Mouse (Mus musculus): Measurements from ENCODE around the gene B3glct.

B3glct gene

DNA sequence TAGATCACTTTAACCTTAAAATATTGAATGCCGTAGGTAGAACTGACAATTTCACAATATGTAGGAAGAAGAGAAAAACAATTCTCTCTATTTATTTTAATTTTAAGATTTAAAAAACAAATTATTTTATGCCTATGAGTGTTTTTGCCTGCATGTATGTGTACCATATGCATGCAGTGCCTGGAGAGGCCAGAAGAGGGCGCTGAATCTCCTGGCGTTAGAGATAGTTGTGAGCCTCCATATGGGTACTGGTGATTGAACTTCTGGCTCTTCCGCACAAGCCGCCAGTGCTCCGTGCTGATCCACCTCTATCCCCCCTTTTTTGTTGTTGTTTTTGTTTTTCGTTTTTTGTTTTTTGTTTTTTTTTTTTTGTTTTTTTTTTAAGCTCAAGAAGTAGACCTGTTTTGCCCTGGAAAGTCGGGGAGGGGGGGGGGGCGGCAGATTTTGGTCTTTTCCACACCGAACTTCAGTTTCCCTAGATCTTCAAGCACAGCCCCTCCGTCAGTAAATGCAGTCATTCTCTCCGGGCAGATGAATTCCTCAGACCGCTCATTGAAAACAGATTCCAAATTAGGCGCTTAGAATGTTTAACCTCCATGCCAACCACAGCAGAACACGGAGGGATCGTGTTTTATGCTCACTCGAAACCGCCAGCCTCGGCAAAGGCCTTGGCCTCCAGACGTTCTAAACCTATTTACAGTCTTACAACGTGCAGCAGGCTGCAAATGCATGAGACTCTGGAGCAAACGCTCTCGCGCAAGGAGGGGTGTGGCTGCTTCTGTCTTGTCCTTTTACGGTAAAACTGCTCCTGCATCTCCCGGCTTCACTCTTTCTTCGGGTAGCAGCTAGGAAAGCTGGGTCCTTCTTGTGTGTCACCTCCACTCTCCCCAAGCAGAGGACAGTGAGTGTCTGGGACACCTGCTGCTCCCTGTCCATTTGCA lies 70.9 kb downstream of the B3glct start:
- DNase-seq (ENCODE audit: low read depth, low spot score): peak; percentile 76

DNA sequence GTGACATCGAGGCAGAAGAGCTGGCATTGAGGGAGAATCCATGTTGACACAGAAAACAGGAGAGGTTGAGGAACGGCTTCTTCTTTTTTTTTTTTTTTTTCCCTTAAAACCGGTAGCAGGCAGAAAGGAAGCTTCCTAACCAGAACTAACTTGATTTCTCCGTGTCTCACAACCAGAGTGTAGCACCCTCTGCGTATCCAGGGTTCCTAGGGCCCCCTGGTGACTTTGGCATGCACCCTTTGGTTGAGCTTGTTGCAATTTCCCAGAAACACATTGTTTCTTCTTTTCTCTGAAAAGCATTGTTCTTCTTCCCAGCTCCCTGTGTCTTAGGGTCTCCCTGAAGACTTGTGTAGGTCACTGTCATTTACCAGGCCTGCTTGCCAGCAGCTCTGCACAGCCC lies 73.8 kb downstream of the B3glct start:
- no peak for DNase-seq (ENCODE audit: low read depth, low spot score)

DNA sequence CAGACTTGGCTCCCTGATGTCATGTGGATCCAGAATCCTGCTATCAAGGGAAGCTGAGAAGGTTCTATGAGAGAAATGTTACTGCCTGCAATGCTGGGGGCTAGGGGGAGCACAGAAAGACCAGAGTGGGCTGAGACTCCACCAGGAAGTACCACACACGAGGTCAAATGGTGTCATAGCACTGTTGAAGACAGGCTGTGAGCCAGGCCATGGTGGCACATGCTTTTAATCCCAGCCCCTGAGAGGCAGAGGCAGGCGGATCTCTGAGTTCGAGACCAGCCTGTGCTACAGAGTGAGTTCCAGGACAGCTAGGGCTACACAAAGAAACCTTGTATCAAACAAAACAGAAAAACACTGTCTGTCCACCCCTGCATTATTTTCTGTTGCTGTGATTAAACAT lies 75.0 kb downstream of the B3glct start:
- DNase-seq (ENCODE audit: low read depth, low spot score): no peak

DNA sequence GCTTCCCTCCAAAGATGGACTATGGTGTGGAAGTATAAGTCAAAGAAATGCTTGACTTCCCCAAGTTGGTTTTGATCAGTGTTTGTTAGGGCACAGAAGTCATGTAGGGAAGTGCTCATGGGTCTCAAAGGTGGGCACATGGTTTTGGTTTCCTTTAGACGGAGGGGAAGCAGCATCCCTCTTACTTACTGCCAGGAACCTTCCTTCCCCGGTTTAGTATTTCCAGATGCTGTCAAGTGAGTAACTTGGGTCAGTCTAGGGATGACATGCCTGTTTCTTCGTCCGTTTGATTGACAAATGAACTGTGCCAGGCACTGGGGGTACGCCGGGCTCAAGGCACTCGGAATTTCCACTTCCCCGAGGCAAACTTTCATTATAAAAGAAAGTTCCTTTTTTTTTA lies 89.1 kb downstream of the B3glct start:
- no peak for DNase-seq (ENCODE audit: low read depth, low spot score)

DNA sequence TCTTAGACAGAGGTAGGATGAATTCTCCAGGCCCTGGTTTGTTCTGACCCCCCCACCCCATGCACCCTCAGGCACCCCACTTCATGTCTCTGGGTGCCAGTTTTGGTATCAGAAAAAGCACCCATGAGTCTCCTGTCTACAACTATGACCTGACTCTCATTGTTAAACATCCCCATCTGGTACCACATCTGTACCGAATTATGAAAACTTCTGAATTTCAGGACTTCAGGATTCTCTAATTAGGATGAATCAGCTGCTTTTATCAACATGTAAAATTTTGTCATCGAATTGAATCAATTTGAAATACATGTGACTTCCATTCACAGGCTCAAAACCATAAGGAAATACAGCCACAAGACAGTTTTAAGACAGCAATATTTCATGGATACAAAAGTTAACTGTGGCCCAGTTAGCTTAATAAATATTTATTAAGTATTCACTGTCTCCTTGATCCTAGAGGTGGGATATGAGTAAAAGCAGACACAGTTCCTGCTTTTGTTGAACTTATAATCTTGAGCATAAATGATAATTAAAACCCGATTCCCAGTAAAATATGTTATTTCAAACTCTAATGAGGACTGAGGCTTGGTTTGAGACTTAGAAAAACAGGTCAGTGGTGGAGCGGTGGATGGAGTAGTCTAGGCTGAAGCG lies 89.7 kb downstream of the B3glct start:
- DNase-seq (ENCODE audit: low read depth, low spot score): no peak

DNA sequence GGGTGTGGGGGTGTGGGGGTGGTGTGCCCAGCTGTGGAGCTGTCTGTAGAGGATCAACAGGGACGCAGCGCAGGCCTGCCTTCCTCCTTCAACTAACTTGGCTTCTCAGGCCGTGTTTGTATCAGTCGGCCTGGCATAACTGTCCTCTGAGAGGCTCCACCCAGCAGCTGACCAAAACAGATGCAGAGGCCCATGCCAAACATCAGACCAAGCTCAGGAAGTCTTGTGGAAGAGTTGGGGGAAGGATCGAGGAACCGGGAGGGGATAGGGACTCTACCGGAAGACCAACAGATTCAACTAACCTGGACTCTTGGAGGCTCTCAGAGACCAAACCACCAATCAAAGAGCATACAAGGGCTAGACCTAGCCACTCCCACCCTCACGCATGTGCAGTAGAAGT lies 91.6 kb downstream of the B3glct start:
- no peak for DNase-seq (ENCODE audit: low read depth, low spot score)

DNA sequence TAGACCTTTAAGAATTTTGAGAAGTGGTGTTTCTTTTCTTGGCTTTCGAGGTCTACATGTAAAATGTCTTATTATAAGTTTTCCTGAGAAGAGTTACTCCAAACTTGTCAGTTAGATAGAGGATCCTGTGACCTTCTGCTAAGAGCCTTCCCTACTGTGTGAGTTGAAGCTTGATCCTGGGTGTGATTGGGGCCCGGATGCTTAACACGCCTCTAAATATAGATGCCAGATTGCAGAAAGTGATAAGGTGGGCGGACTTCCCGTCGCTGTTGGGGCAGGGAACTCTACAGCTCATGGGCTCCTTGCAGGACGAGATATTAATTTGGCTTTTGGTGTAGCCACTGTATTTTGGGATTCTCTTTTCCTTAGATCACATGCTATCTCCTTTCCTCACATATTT lies 98.0 kb downstream of the B3glct start:
- DNase-seq (ENCODE audit: low read depth, low spot score): no peak

DNA sequence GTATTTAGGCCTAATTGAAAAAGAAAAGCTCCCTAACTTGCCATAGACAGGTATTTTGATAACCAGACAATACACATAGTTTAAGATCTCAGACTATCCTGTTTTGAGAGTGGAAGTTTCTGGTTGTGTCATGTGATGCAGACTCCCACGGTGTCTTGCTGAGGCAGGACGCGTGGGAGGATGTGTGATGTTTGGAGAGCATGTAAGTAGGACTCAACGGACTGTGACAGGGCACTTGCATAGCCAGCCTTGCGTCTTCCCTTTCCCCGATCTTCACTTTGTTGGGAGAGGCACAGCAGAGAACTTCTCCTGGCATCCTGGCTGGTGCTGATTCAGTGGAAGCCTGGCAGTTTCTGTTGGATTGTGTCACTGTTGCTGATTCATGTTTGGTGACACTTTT lies 101.7 kb downstream of the B3glct start:
- DNase-seq (ENCODE audit: low read depth, low spot score): no peak

DNA sequence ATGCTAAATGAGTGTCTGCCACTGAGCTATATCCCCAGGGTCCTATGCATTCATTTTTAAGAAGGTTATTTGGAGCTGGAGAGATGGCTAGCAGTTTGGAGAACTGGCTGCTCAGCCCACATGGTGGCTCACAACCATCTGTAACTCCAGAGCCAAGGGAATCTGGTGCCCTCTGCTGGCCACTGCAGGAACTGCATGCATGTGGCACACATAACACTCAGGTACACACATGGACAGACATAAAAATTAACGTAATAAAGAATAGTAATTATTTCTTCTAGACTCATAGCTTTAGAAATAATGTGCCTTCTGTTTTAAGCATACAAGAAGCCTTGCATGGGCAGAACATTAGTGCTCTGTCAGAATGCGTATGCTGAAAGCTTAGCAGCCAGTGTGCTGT lies 102.4 kb downstream of the B3glct start:
- DNase-seq (ENCODE audit: low read depth, low spot score): peak; percentile 63

DNA sequence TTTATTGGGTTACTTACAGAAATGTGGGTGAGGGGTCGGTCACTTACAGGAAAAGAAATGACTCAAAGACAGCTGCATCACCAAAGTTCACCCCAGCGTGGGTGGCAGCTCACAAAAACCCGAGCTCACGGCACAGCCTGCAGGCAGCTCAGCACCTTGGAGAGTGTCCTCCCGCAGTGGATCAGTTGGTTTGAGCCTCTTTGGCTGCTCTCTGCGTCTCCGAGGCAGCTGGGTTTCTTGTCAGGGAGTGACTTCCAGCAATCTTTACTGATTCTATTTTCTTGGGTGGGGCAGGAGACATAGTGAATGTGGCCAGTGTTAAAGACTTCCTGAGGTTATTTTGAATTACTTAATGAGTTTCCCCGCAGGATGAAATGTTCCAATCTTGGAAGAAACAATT lies 112.1 kb downstream of the B3glct start:
- DNase-seq (ENCODE audit: low read depth, low spot score): peak; percentile 16

DNA sequence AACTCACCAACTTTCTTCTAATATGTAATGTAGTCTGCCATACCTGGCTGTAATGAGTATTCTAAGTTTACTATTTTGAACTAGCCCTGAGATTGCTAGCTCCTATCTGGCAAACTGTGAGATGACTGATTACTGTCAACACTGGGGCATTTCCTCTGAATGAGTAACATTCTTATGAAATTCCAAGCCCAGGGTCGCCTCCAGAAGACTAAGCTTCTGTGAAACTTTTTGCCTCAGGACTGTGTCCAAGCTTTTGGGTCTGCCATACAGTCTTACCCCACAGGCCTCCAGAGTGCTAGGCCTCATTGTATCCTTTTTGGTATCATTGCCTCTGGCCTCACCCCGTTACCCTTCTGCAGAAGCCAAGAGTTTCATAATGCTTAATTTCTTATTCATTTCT lies 132.0 kb downstream of the B3glct start:
- no peak for DNase-seq (ENCODE audit: low read depth, low spot score)

DNA sequence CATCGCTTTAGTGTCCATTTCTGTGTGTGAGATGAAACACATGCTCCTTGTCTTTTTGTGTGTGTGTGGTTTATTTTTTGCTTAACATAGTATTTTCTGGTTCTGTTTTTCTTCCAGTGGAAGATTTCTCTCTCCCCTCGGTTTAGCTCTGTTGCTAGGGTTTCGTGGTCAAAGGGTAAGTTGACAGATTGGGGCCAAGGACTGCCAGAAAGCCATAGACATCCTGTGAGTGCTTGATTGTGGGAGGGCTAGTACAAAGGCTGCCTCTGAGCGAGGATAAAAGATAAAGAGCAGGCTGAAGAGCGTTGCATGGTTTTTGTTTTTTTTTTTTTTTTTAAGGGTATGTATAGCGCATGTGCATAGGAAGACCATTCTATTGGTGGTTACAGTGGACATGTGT lies 133.8 kb downstream of the B3glct start:
- no peak for DNase-seq (ENCODE audit: low read depth, low spot score)

Data from ES-CJ7 (cell line).